Mouse (Mus musculus) olfactory bulb, adult 2 months (tissue): ENCODE measurements around the gene Gngt2.

Experiments used
- CTCF ChIP-seq: fragments of 200-500 bp; IDR thresholded peaks from 2 replicates; pipeline ENCODE4 v1.5.1; 2012; ENCODE audit warnings: low read depth, mild to moderate bottlenecking, low read length, moderate library complexity; ENCODE audit not compliant: insufficient read depth
- POLR2A ChIP-seq: fragments of 200-500 bp; IDR thresholded peaks from 2 replicates; pipeline ENCODE4 v1.6.1; 2012; ENCODE audit warnings: mild to moderate bottlenecking, low read depth, low read length, moderate library complexity; ENCODE audit not compliant: insufficient read depth

DNA sequence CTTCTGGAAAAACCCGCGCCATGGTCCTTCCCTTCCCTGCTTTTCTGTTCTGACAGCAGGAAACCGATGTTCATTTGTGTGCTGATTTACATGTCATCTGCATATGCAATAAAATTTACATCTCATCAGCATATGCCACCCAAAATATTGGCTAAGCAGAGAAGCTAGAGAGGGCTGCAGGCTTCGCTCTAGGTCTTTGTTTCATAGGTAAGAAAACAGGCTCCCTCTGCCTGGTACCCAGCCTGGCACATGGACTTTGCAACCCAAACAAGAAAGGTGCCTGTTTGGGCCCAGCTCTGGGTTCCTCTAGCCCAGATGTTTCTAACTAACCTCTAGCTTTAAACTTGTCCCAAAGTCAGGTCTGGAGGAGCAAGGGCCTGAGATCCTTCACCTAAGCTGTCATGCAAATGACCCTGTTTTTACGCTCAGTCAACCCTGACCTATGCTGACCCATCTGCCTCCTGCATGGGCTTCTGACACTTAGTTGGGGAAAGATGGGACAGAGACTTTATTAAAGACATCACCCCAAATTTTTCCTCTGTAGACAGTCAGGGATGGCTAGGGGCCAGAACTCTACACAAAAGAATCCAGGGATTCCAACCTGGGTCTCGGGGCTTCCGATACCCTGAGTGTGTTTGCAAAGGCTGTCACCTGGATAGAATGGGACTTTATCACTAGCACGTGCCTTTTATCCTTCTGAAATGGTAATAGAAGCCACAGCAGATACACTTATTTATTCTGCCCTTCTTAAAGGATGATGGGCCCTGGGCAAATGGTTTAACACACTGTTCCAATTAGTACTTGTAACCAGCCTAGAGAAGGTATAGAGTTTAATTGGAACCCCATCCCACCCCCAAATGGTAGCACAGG lies 2.2 kb downstream of the Gngt2 start:
- TF ChIP-seq POLR2A: no peak
- no peak for TF ChIP-seq CTCF
